Mouse (Mus musculus) liver, embryonic 11.5 days (tissue): ENCODE measurements around the gene Trim29. TPM values are rescaled to one million over a fixed set of nuclear protein-coding genes. Genes with fewer than 3 reads are reported as not detected.

Experiments used
- polyA plus RNA-seq: library from polyadenylated mRNA; unstranded; fragments of >200 nt; fragmentation: Nextera tagmentation; extraction: Ambion mirVana; gene quantifications from 2 replicates; pipeline ENCODE4 v1.2.1, GENCODE M21; 2014

The Trim29 gene
- polyA plus RNA-seq, 1 experiment from 2014 or later, result not detected

Other genes with a start within 250 kb of the Trim29 start
- gene Arhgef12, start 203.6 kb upstream of the Trim29 start, polyA plus RNA-seq, result 5.7 and 7.0 TPM in 2 replicates
- gene Tmem136, start 194.3 kb upstream of the Trim29 start, polyA plus RNA-seq, result 3.5 and 3.7 TPM in 2 replicates
- not detected in 2 replicates for gene Pou2f3, start 100.5 kb upstream of the Trim29 start, polyA plus RNA-seq
- gene Oaf, start 70.9 kb upstream of the Trim29 start, polyA plus RNA-seq, result 51.6 and 52.0 TPM in 2 replicates